Mouse (Mus musculus) adrenal gland, postnatal 10 days (tissue): Measurements from ENCODE around the gene Rngtt. TPM values are rescaled to one million over a fixed set of nuclear protein-coding genes. Genes with fewer than 3 reads are reported as not detected.
"Not testable (repeated sequence)": the region's sequence is repeated elsewhere in the genome, so short reads cannot be mapped to it uniquely, and the experiment has no call there.

Source experiments
- DNase-seq: peaks from one replicate; pipeline ENCODE4 v3.0.0; 2021; ENCODE audit warnings: mixed read lengths
- long read RNA-seq, 2 experiments: library from polyadenylated mRNA; stranded (forward); transcript quantifications; one replicate each; pipeline ENCODE4 v2.0.0; 2021
- total RNA-seq, 2 experiments: library from RNA; stranded (reverse); gene quantifications; 2 replicates each; pipeline ENCODE4 v1.2.3; 2021

Rngtt gene
- total RNA-seq: 10 to 100 TPM; 23.5 to 25.5 TPM
- long read RNA-seq, experiment 1, full-length matches to known transcripts: 19 of 28 reads
- long read RNA-seq, experiment 1, partial matches to known transcripts: 5 of 28 reads
- long read RNA-seq, experiment 1, other reads (novel, unspliced or antisense): 4 of 28 reads
- long read RNA-seq, experiment 2, full-length matches to known transcripts: 6 of 7 reads
- long read RNA-seq, experiment 2, partial matches to known transcripts: 0 of 7 reads
- long read RNA-seq, experiment 2, other reads (novel, unspliced or antisense): 1 of 7 reads

GRCm38 (mm10) chr4:33309764-33310757, at the start of gene Rngtt:
TSS of gene Rngtt (plus strand) at chr4:33310311.
- DNase-seq: peak; percentile 98

GRCm38 (mm10) chr4:33260311-33260710, 49.8 kb upstream of the Rngtt start:
- DNase-seq: no peak

- DNase-seq: peak; percentile 97
Measured at GRCm38 (mm10) chr4:33261311-33261753, 48.8 kb upstream of the Rngtt start.

DNA sequence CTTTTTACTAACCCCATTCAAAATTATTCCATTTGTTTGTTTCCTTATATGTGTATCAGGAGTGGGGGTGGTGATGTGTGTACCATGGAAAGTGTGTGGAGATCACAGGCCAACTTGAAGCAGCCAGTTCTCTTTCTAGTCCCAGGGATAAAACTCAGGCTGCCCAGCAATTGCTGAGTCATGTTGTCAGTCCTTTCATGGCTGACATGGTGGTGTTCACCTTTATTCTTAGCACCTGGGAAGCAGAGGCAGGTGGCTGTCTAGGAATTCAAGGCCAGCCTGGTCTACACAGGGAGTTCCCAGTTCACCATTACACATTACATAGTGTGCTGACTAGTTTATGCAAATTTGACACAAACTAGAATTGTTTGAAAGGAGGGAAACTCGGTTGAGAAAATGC, 47.2 kb upstream of the Rngtt start:
- DNase-seq: no peak

- no peak for DNase-seq
Measured at GRCm38 (mm10) chr4:33264979-33265726, 45.0 kb upstream of the Rngtt start.

DNA sequence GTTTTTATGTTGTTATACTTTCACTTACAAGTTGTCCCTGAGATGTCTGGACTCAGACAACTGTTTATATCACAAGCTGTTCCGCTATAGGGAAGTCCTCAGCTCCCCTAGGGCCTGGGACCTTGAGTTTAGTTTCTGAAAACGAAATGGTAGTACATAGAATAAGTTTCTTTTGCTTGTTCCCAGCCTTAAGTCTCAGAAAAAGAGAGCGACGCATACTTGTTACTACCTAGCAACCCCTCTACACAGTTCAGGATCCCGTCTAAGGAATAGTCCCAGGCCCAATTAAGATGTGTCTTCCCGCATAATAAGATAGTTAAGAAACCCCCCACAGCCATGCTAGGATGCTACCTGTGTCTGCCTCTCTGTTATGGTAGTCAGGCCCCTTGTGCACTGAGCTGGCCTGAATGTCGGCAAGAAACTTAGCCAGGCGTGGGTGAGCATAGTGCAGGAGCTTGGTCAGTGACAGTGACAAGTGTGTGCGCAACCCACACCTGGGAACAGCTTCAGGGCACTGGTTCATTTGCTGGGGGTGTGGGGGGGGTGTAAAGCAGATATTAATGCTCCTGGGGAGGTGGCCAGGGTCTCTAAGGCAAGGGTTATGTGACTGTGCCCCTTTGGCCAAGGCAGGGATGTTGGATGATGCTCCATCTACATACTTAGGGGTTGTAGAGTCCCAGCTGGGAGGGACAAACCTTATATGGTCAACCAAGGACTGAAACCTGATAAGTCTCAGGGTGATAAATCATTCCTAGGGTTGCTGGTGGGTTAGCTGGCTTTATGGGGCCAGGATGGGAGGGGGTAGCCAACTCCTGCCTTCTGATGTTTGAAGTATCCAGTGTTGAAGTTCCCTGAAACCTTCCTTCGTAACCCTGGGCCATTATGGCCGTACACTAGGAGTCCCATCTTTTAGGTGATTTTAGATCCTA, 39.5 kb upstream of the Rngtt start:
- no peak for DNase-seq

GRCm38 (mm10) chr4:33273437-33273836, 36.7 kb upstream of the Rngtt start:
- no peak for DNase-seq

- no peak for DNase-seq
Measured at GRCm38 (mm10) chr4:33281891-33282685, 28.0 kb upstream of the Rngtt start.

GRCm38 (mm10) chr4:33284083-33284880, 25.8 kb upstream of the Rngtt start:
- DNase-seq: peak; percentile 49

- no peak for DNase-seq
Measured at GRCm38 (mm10) chr4:33285448-33285847, 24.7 kb upstream of the Rngtt start.

- DNase-seq: no peak
Measured at GRCm38 (mm10) chr4:33289106-33289650, 20.9 kb upstream of the Rngtt start.

- peak; percentile 79 for DNase-seq
Measured at GRCm38 (mm10) chr4:33290002-33290401, 20.1 kb upstream of the Rngtt start, which contains the start of gene Pnrc1. TSS of gene Pnrc1 (minus strand) at chr4:33290163.

- no peak for DNase-seq
Measured at GRCm38 (mm10) chr4:33290878-33291277, 19.2 kb upstream of the Rngtt start.

- DNase-seq: peak; percentile 87
Measured at GRCm38 (mm10) chr4:33292409-33293370, 17.4 kb upstream of the Rngtt start.

DNA sequence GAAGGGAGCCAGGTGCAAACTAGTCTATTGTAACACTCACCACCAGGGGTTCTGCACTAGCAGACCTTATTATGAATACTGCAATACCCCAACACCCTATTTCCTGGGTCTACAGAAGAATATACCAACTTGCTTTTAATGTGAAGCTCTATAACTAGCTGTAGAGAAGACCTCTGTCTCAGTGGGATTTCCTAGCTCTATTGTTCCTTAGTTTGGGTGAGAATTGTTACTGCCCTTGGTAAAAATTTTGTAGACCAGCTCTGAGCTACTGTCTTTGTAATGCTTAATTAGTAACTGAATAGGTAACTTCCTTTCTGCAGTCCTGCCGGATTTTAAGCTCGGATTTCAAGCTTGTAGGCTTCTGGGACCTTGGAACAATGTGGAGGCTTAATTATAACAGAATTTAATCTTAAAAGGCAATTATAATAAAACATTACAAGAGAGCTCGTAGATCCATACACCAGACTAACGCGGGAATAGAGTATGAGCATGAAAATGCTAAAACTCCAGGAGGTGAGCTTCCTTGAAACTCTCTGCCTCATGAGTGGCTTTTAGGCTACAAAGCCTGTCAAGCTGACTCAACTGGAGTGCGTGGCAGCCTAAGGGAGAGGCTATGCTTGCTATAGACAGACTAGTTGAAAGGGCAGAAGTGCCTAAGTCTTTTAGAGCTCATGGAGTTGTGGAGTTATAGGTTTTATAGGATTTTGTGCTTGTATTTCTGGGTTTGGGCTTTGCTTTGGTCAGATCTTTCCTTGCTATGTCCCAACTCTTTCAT, 9.0 kb upstream of the Rngtt start:
- DNase-seq: not testable (repeated sequence)

GRCm38 (mm10) chr4:33303057-33303456, 7.1 kb upstream of the Rngtt start:
- DNase-seq: no peak

GRCm38 (mm10) chr4:33307146-33307545, 3.0 kb upstream of the Rngtt start:
- DNase-seq: no peak
